Mouse (Mus musculus): ENCODE measurements around the gene 4930486L24Rik. TPM values are rescaled to one million over a fixed set of nuclear protein-coding genes. Genes with fewer than 3 reads are reported as not detected.

Gene 4930486L24Rik
- polyA plus RNA-seq, 1 experiment from 2014 or later, result not detected

DNA sequence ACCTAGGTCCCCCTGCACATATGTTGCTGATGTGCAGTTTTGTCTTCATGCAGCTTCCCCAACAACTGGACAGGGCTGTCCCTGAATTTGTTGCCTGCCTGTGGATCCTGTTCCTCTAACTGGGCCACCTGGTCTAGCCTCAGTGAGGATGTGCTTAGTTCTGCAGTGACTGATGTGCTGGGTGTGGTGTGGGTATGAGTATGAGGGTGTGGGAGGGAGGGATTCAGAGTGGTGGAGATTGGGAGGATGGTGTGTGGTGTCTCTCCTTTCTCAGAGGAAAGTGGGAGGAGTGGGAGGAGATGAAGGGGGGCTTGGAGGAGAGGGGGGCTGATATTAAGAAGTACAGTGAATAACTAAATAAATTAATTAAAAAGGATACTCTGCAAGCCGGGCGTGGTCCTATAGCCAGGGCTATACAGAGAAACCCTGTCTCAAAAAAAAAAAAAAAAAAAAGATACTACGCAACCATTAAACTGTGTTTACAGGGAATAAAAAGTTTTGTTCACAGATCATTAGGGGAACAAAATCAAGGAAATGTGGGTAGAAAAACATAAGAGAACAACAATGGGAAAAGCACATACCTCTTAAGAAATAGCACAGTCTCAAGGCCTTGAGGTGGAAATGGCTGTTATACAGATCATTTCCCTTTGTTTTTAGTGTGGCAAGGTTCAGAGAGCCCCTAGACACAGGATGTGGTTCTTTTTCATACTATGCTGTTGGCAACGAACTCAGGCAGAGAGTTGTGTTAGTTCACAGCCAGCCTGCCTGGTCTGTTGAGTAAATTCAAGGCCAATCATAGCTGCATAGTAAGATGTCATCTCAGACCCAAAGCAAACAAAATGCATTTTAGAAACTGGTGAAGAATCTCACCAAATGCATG, 15.8 kb downstream of the 4930486L24Rik start:
- no peaks in the 10 kb centered on the region for H3K4me1 ChIP-seq (replicated peaks; ENCODE audit: insufficient read depth, low read length)
- WGBS, result 75% methylated on average over 4 of the region's 4 CpGs
- no peak overlapping the region for H3K4me3 ChIP-seq (replicated peaks; ENCODE audit: low read depth, low read length)
- no peaks in the 10 kb centered on the region for H3K36me3 ChIP-seq (ENCODE audit: insufficient read depth, low read length)
- H3K27ac ChIP-seq, result no peak overlapping the region
- DNase-seq (ENCODE audit: low spot score) (peak; percentile 6), ATAC-seq (replicated peaks; ENCODE audit: low FRiP score, low read depth) (no peak)
- no peak overlapping the region for H3K4me2 ChIP-seq (ENCODE audit: low read length)
- H3K27me3 ChIP-seq (ENCODE audit: insufficient read depth, low read length), result no peaks in the 10 kb centered on the region
- no peak for TF ChIP-seq CTCF (IDR thresholded peaks at IDR 0.05; ENCODE audit: low read depth)
- no peak overlapping the region for H3K9ac ChIP-seq (ENCODE audit: low read depth, low read length)
- H3K9me3 ChIP-seq (replicated peaks; ENCODE audit: low read length), result no peaks in the 10 kb centered on the region

DNA sequence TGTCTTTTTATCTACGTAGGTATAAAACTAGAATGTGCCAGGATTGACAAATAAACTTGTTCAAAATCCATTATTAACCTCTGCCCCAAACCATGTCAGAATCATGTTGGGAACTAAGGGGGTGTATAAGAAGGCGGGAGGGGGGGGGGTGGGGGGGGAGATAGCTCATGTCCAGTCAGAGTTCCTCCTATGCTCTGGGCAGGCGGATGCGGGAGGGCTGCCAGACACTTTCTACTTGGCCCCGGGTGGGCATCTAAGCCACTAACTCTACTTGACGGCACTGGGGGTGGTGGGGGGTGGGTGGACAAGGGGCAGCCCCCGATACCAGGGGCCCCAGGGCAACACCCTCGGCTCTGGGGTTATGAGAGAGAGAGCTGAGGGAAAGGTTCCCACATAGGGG, 21.1 kb downstream of the 4930486L24Rik start:
- ATAC-seq (replicated peaks; ENCODE audit: low FRiP score, low read depth) (no peak), DNase-seq (ENCODE audit: low spot score) (no peak)
- Histone ChIP-seq H3K4me3 (replicated peaks; ENCODE audit: low read depth, low read length) (no peak overlapping the region), H3K4me1 (replicated peaks; ENCODE audit: insufficient read depth, low read length) (no peaks in the 10 kb centered on the region), H3K4me2 (ENCODE audit: low read length) (no peak overlapping the region), H3K27ac (no peak overlapping the region), H3K9ac (ENCODE audit: low read depth, low read length) (no peak overlapping the region), H3K36me3 (ENCODE audit: insufficient read depth, low read length) (no peaks in the 10 kb centered on the region), H3K9me3 (replicated peaks; ENCODE audit: low read length) (no peaks in the 10 kb centered on the region), H3K27me3 (ENCODE audit: insufficient read depth, low read length) (no peaks in the 10 kb centered on the region)
- WGBS, result 76% methylated on average over 8 of the region's 8 CpGs
- no peak for TF ChIP-seq CTCF (IDR thresholded peaks at IDR 0.05; ENCODE audit: low read depth)

DNA sequence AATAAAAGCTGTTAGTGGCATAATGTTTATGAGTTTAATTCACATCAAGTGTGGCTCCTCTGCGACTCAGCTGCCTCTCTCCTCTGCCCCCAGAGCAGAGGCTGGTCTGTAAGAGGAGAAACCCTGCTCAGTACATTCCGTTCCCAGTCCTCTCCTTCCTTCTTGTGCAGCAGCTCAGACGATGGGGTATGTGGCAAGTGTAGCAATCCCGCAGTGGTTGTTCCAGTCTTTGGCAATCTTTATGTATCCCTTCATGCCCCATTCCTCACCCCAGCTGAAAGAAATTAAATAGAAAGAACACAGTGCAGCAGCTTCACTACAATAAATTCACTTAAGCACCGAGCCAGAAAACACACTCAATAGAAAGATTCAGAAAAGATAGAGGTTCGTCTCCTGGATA, 21.6 kb downstream of the 4930486L24Rik start:
- 78% methylated on average over 6 of the region's 6 CpGs for WGBS
- no peak overlapping the region for H3K27ac ChIP-seq
- H3K27me3 ChIP-seq (ENCODE audit: insufficient read depth, low read length), result no peaks in the 10 kb centered on the region
- H3K9ac ChIP-seq (ENCODE audit: low read depth, low read length), result no peak overlapping the region
- H3K36me3 ChIP-seq (ENCODE audit: insufficient read depth, low read length), result no peaks in the 10 kb centered on the region
- DNase-seq (ENCODE audit: low spot score) (no peak), ATAC-seq (replicated peaks; ENCODE audit: low FRiP score, low read depth) (no peak)
- H3K4me1 ChIP-seq (replicated peaks; ENCODE audit: insufficient read depth, low read length), result no peaks in the 10 kb centered on the region
- H3K9me3 ChIP-seq (replicated peaks; ENCODE audit: low read length), result no peaks in the 10 kb centered on the region
- H3K4me3 ChIP-seq (replicated peaks; ENCODE audit: low read depth, low read length), result no peak overlapping the region
- no peak overlapping the region for H3K4me2 ChIP-seq (ENCODE audit: low read length)
- no peak for TF ChIP-seq CTCF (IDR thresholded peaks at IDR 0.05; ENCODE audit: low read depth)

DNA sequence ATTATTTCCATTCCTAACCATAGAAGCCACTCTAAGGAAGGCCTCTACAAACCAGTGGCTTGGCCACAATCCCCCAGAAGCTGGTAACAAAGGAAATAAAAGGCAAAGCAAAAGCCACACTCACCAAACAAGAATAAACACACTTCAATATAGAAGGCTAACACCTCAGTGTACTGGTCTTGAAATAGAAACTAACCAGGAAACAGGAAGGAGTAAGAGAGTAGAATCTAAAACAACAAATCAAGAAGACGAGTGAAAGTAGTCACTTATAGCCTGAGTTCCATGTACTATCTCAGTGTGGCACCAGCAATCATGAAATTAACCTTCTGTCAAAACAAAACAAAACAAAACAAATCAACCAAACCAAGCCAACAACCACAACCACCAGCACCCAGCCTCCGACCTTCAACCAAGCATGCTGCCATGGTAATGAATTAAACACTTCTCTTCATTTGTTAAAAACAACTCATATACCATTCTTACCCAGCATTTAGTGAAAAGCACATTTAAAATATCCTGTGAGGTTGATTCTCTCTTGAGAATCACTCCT, 24.8 kb downstream of the 4930486L24Rik start:
- Histone ChIP-seq H3K4me1 (replicated peaks; ENCODE audit: insufficient read depth, low read length) (no peaks in the 10 kb centered on the region), H3K36me3 (ENCODE audit: insufficient read depth, low read length) (no peaks in the 10 kb centered on the region), H3K4me3 (replicated peaks; ENCODE audit: low read depth, low read length) (no peak overlapping the region), H3K9ac (ENCODE audit: low read depth, low read length) (no peak overlapping the region), H3K27me3 (ENCODE audit: insufficient read depth, low read length) (no peaks in the 10 kb centered on the region), H3K27ac (no peak overlapping the region), H3K9me3 (replicated peaks; ENCODE audit: low read length) (no peaks in the 10 kb centered on the region), H3K4me2 (ENCODE audit: low read length) (no peak overlapping the region)
- TF ChIP-seq CTCF (IDR thresholded peaks at IDR 0.05; ENCODE audit: low read depth), result no peak
- ATAC-seq (replicated peaks; ENCODE audit: low FRiP score, low read depth) (no peak), DNase-seq (ENCODE audit: low spot score) (no peak)
- 67% methylated on average over 2 of the region's 2 CpGs for WGBS

DNA sequence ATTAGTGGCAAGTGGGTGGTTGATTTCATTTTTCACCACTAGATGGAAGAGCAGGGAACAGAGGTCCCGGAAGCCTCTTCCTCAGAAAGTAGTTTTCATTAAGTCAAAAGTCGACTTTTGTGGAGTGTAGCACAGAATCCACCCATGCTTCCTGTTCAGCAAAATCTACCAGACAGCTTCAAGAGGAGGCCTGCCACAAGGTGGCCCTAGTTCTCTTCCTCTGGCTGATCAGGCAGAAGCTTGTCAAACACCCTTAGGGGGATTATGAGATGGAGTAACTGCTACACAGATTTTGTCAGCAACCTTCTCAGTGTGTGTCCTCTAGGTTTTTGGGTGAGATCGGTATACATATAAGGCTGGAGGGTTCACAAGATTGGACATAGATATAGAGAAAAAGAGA, 38.2 kb downstream of the 4930486L24Rik start:
- DNase-seq (ENCODE audit: low spot score), result peak; percentile 40
- Histone ChIP-seq H3K9me3 (replicated peaks; ENCODE audit: low read length) (no peaks in the 10 kb centered on the region), H3K4me2 (ENCODE audit: low read length) (no peak overlapping the region), H3K4me3 (replicated peaks; ENCODE audit: low read depth, low read length) (no peak overlapping the region), H3K27ac (no peak overlapping the region), H3K4me1 (replicated peaks; ENCODE audit: insufficient read depth, low read length) (no peaks in the 10 kb centered on the region), H3K9ac (ENCODE audit: low read depth, low read length) (no peak overlapping the region), H3K27me3 (ENCODE audit: insufficient read depth, low read length) (no peaks in the 10 kb centered on the region), H3K36me3 (ENCODE audit: insufficient read depth, low read length) (no peaks in the 10 kb centered on the region)
- no peak for ATAC-seq (replicated peaks; ENCODE audit: low FRiP score, low read depth)
- WGBS, result 57% methylated on average over 3 of the region's 3 CpGs
- peak; percentile 60 for TF ChIP-seq CTCF (IDR thresholded peaks at IDR 0.05; ENCODE audit: low read depth)

DNA sequence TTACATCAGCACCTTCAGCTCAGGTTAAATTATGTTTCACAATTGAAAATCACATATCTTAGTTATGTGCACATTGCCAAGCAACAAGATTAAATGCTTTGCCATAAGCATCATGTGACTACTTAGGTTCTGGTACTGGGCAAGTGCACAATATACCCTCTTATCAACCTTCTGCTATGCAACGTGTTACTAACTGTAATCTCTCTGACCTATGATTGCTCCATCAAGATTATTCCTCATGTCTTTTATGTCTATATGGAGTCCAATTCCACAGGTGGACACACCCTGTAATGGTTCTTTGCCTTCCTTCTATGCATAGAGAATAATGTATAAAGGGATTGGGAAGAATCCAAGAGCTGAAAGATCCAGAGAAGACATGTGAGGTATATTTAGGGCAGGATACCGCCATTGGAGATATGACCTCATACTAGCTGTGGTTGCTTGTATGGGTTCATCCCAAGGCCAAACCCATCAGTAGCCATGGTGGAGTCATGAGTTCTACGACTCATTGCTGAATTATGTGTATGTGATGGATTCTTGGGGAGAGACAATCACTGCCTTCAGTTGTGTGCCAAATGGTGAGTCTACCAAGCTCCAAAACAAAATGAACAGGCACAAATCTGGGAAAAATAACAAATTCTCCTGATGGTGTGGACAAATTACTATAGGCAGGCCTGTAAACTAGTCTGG, 43.6 kb downstream of the 4930486L24Rik start:
- H3K4me2 ChIP-seq (ENCODE audit: low read length), result no peak overlapping the region
- H3K4me3 ChIP-seq (replicated peaks; ENCODE audit: low read depth, low read length), result no peak overlapping the region
- no peak overlapping the region for H3K9ac ChIP-seq (ENCODE audit: low read depth, low read length)
- ATAC-seq (replicated peaks; ENCODE audit: low FRiP score, low read depth), result no peak
- TF ChIP-seq CTCF (IDR thresholded peaks at IDR 0.05; ENCODE audit: low read depth), result no peak
- no peak overlapping the region for H3K27ac ChIP-seq
- WGBS, result 69% methylated on average over 3 of the region's 3 CpGs
- no peaks in the 10 kb centered on the region for H3K27me3 ChIP-seq (ENCODE audit: insufficient read depth, low read length)
- no peaks in the 10 kb centered on the region for H3K36me3 ChIP-seq (ENCODE audit: insufficient read depth, low read length)
- DNase-seq (ENCODE audit: low spot score), result no peak
- H3K9me3 ChIP-seq (replicated peaks; ENCODE audit: low read length), result no peaks in the 10 kb centered on the region
- H3K4me1 ChIP-seq (replicated peaks; ENCODE audit: insufficient read depth, low read length), result no peaks in the 10 kb centered on the region
